Mouse (Mus musculus) spleen, postnatal 14 days (tissue): ENCODE results near the gene Tenm1.

ENCODE experiments used
- DNase-seq, 2 experiments: peaks; one replicate each; pipeline ENCODE4 v3.0.0; 2021 to 2022; ENCODE audit warnings: low spot score in 2 of 2

Gene Tenm1

GRCm38 (mm10) chrX:43428855-43429263 lies at the start of gene Tenm1:
Gene Tenm1 (minus strand): TSS chrX:43429126.
- no peak for DNase-seq

- no peak for DNase-seq
Observed at GRCm38 (mm10) chrX:43467311-43467710, 38.4 kb upstream of the Tenm1 start.

GRCm38 (mm10) chrX:43430581-43430980 lies 1.7 kb upstream of the Tenm1 start:
- DNase-seq, result no peak

- no peak for DNase-seq
Observed at GRCm38 (mm10) chrX:43429982-43430531, 1.1 kb upstream of the Tenm1 start.

- DNase-seq, result no peak
Observed at GRCm38 (mm10) chrX:43429337-43429736, 411 bp upstream of the Tenm1 start.

GRCm38 (mm10) chrX:43427961-43428365 lies 963 bp downstream of the Tenm1 start:
- no peak for DNase-seq

- no peak for DNase-seq
Observed at GRCm38 (mm10) chrX:43427111-43427510, 1.8 kb downstream of the Tenm1 start.

GRCm38 (mm10) chrX:43397957-43398356 lies 31.0 kb downstream of the Tenm1 start:
- DNase-seq, result no peak

- DNase-seq, result no peak
Observed at GRCm38 (mm10) chrX:43388106-43388505, 40.8 kb downstream of the Tenm1 start.

- no peak for DNase-seq
Observed at GRCm38 (mm10) chrX:43372526-43372925, 56.4 kb downstream of the Tenm1 start.

- DNase-seq, result no peak
Observed at GRCm38 (mm10) chrX:43319351-43319750, 109.6 kb downstream of the Tenm1 start.

- DNase-seq, result no peak
Observed at GRCm38 (mm10) chrX:43317801-43318520, 111.0 kb downstream of the Tenm1 start.

GRCm38 (mm10) chrX:43235844-43236243 lies 193.1 kb downstream of the Tenm1 start:
- no peak for DNase-seq

GRCm38 (mm10) chrX:43205003-43205402 lies 223.9 kb downstream of the Tenm1 start:
- no peak for DNase-seq

- DNase-seq, result no peak
Observed at GRCm38 (mm10) chrX:43202249-43202783, 226.6 kb downstream of the Tenm1 start.

GRCm38 (mm10) chrX:43182975-43183374 lies 246.0 kb downstream of the Tenm1 start:
- no peak for DNase-seq

GRCm38 (mm10) chrX:43151561-43151960 lies 277.4 kb downstream of the Tenm1 start:
- DNase-seq, result no peak

- DNase-seq, result no peak
Observed at GRCm38 (mm10) chrX:43129696-43130095, 299.2 kb downstream of the Tenm1 start.

GRCm38 (mm10) chrX:43122491-43122890 lies 306.4 kb downstream of the Tenm1 start:
- DNase-seq, result no peak

- no peak for DNase-seq
Observed at GRCm38 (mm10) chrX:43122001-43122400, 306.9 kb downstream of the Tenm1 start.

- DNase-seq, result no peak
Observed at GRCm38 (mm10) chrX:42986100-42986499, 442.8 kb downstream of the Tenm1 start.

- DNase-seq, result no peak
Observed at GRCm38 (mm10) chrX:42973562-42973961, 455.4 kb downstream of the Tenm1 start.

- DNase-seq, result no peak
Observed at GRCm38 (mm10) chrX:42967611-42968010, 461.3 kb downstream of the Tenm1 start.
